Mouse (Mus musculus): ENCODE data around the gene Rims1. TPM values are rescaled to one million over a fixed set of nuclear protein-coding genes. Genes with fewer than 3 reads are reported as not detected.

The Rims1 gene
- polyA plus RNA-seq, 1 experiment from 2014 or later: 2.1 TPM

DNA sequence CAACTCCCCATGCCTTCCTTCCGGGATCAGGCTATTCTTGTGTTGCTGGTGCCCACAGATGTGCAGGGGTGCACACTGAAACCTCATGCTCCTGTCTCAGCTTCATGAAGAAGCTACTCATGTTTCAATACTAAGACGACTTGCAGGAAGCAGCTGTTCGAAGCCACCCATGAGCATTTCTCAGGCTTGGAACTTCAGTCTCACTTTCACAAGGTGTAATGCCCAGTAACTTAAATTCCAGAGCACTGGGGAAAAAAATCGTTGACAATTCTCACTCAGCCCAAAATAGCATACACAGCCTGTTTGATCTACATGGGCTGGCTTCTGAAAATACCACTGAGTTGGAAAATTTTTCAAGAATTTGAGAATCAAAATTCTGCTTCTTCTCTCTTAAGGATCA is 77.6 kb downstream of the Rims1 start:
- H3K27ac ChIP-seq (ENCODE audit: low read depth, low read length): no peak overlapping the region
- no peaks in the 10 kb centered on the region for H3K27me3 ChIP-seq (ENCODE audit: control insufficient read depth, insufficient read depth, low read length)
- no peaks in the 10 kb centered on the region for H3K4me1 ChIP-seq (ENCODE audit: control insufficient read depth, insufficient read depth, low read length)
- no peaks in the 10 kb centered on the region for H3K9me3 ChIP-seq (replicated peaks; ENCODE audit: control insufficient read depth, low read length)
- no peak overlapping the region for H3K9ac ChIP-seq (ENCODE audit: low read depth, low read length)
- H3K36me3 ChIP-seq (ENCODE audit: control insufficient read depth, insufficient read depth, low read length): no peaks in the 10 kb centered on the region
- no peak overlapping the region for H3K4me3 ChIP-seq (ENCODE audit: low read depth, low read length)
- ATAC-seq (replicated peaks; ENCODE audit: insufficient number of reproducible peaks, low FRiP score, low TSS enrichment): no peak
- H3K4me2 ChIP-seq: no peak overlapping the region
- 57% methylated on average over 4 of the region's 4 CpGs for WGBS (ENCODE audit: insufficient replicate concordance)

DNA sequence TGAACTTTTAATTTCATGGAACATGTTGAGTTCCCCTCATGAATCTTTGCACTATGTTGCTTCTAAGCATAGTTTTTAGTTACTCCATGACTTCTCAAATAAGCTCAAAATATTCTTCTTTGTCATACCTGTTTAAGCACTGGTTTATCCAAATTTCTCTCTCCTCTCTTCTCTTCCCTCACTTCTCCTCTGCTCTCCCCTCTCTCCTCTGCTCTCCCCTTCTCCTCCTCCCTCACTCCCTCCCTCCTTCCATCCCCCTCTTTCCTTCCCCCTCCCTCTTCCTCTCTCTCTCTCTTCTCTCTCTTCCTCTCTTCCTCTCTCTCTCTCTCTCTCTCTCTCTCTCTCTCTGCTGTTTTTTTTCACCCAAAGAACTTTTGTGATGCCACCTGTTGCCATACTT is 84.1 kb downstream of the Rims1 start:
- no peak overlapping the region for H3K27ac ChIP-seq (ENCODE audit: low read depth, low read length)
- no peaks in the 10 kb centered on the region for H3K36me3 ChIP-seq (ENCODE audit: control insufficient read depth, insufficient read depth, low read length)
- H3K9me3 ChIP-seq (replicated peaks; ENCODE audit: control insufficient read depth, low read length): no peaks in the 10 kb centered on the region
- H3K4me3 ChIP-seq (ENCODE audit: low read depth, low read length): no peak overlapping the region
- ATAC-seq (replicated peaks; ENCODE audit: insufficient number of reproducible peaks, low FRiP score, low TSS enrichment): no peak
- no peak overlapping the region for H3K4me2 ChIP-seq
- no peaks in the 10 kb centered on the region for H3K27me3 ChIP-seq (ENCODE audit: control insufficient read depth, insufficient read depth, low read length)
- no peaks in the 10 kb centered on the region for H3K4me1 ChIP-seq (ENCODE audit: control insufficient read depth, insufficient read depth, low read length)
- H3K9ac ChIP-seq (ENCODE audit: low read depth, low read length): no peak overlapping the region

DNA sequence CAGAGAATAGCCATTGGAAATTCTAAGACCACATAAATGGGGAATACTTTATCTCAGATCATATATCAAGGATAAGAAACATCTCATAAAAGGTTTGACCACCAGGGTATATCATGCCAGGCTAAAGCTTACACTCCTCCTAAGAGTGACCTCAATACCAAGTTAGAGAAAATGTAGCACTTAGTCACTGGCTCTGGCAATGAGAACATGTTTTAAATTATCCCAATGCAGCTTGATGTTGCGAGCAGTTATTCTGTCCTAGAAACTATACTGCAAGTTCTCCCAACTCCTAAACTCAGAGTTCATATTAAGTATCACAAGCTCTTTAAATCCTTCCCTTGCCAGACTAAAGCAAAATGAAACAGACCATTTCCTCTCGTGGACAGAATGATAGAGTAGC is 85.1 kb downstream of the Rims1 start:
- no peak for ATAC-seq (replicated peaks; ENCODE audit: insufficient number of reproducible peaks, low FRiP score, low TSS enrichment)
- Histone ChIP-seq H3K27ac (ENCODE audit: low read depth, low read length) (no peak overlapping the region), H3K9me3 (replicated peaks; ENCODE audit: control insufficient read depth, low read length) (no peaks in the 10 kb centered on the region), H3K4me2 (no peak overlapping the region), H3K4me3 (ENCODE audit: low read depth, low read length) (no peak overlapping the region), H3K9ac (ENCODE audit: low read depth, low read length) (no peak overlapping the region), H3K27me3 (ENCODE audit: control insufficient read depth, insufficient read depth, low read length) (no peaks in the 10 kb centered on the region), H3K4me1 (ENCODE audit: control insufficient read depth, insufficient read depth, low read length) (no peaks in the 10 kb centered on the region), H3K36me3 (ENCODE audit: control insufficient read depth, insufficient read depth, low read length) (no peaks in the 10 kb centered on the region)
- WGBS (ENCODE audit: insufficient replicate concordance): 81% methylated on average over 2 of the region's 2 CpGs

DNA sequence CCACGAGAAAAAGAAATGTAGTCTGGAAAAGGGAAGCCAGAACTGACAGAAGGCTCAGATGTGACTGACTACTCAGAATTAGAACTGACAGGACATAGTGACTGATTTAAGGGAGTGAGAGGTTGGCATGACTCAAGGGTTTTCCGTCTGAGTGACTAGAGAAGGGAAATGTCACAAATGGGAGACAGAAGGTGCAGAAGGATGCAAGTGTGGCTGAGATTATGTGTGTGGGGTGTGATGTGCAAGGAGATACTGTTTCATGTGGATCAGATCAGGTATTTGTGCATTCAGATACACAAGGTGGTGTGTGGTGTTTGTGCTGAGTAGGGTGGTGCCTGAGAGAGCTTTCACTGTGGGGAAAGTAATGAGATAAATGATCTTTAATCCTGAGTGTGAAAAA is 96.3 kb downstream of the Rims1 start:
- Histone ChIP-seq H3K4me2 (no peak overlapping the region), H3K4me1 (ENCODE audit: control insufficient read depth, insufficient read depth, low read length) (no peaks in the 10 kb centered on the region), H3K4me3 (ENCODE audit: low read depth, low read length) (no peak overlapping the region), H3K27me3 (ENCODE audit: control insufficient read depth, insufficient read depth, low read length) (no peaks in the 10 kb centered on the region), H3K27ac (ENCODE audit: low read depth, low read length) (no peak overlapping the region), H3K9me3 (replicated peaks; ENCODE audit: control insufficient read depth, low read length) (no peaks in the 10 kb centered on the region), H3K36me3 (ENCODE audit: control insufficient read depth, insufficient read depth, low read length) (no peaks in the 10 kb centered on the region), H3K9ac (ENCODE audit: low read depth, low read length) (no peak overlapping the region)
- 56% methylated on average over 2 of the region's 2 CpGs for WGBS (ENCODE audit: insufficient replicate concordance)
- ATAC-seq (replicated peaks; ENCODE audit: insufficient number of reproducible peaks, low FRiP score, low TSS enrichment): no peak

GRCm38 (mm10) chr1:22695046-22695445 is 110.7 kb downstream of the Rims1 start:
- no peak for ATAC-seq (replicated peaks; ENCODE audit: insufficient number of reproducible peaks, low FRiP score, low TSS enrichment)
- H3K36me3 ChIP-seq (ENCODE audit: control insufficient read depth, insufficient read depth, low read length): no peaks in the 10 kb centered on the region
- H3K27me3 ChIP-seq (ENCODE audit: control insufficient read depth, insufficient read depth, low read length): no peaks in the 10 kb centered on the region
- no peak overlapping the region for H3K9ac ChIP-seq (ENCODE audit: low read depth, low read length)
- H3K4me1 ChIP-seq (ENCODE audit: control insufficient read depth, insufficient read depth, low read length): peaks cover 3% of the 10 kb centered on the region; the same call in 1 of the 2 replicates
- H3K4me2 ChIP-seq: no peak overlapping the region
- no peaks in the 10 kb centered on the region for H3K9me3 ChIP-seq (replicated peaks; ENCODE audit: control insufficient read depth, low read length)
- H3K4me3 ChIP-seq (ENCODE audit: low read depth, low read length): no peak overlapping the region
- 27% methylated on average over 1 of the region's 1 CpGs for WGBS (ENCODE audit: insufficient replicate concordance)
- no peak overlapping the region for H3K27ac ChIP-seq (ENCODE audit: low read depth, low read length)

- Histone ChIP-seq H3K9me3 (replicated peaks; ENCODE audit: control insufficient read depth, low read length) (no peaks in the 10 kb centered on the region), H3K4me3 (ENCODE audit: low read depth, low read length) (no peak overlapping the region), H3K27me3 (ENCODE audit: control insufficient read depth, insufficient read depth, low read length) (no peaks in the 10 kb centered on the region), H3K9ac (ENCODE audit: low read depth, low read length) (no peak overlapping the region), H3K4me2 (no peak overlapping the region), H3K36me3 (ENCODE audit: control insufficient read depth, insufficient read depth, low read length) (no peaks in the 10 kb centered on the region), H3K4me1 (ENCODE audit: control insufficient read depth, insufficient read depth, low read length) (peaks cover 3% of the 10 kb centered on the region; the same call in 1 of the 2 replicates), H3K27ac (ENCODE audit: low read depth, low read length) (no peak overlapping the region)
- WGBS (ENCODE audit: insufficient replicate concordance): 87% methylated on average over 2 of the region's 2 CpGs
- ATAC-seq (replicated peaks; ENCODE audit: insufficient number of reproducible peaks, low FRiP score, low TSS enrichment): no peak
Observed at GRCm38 (mm10) chr1:22694514-22694913, 111.3 kb downstream of the Rims1 start.

DNA sequence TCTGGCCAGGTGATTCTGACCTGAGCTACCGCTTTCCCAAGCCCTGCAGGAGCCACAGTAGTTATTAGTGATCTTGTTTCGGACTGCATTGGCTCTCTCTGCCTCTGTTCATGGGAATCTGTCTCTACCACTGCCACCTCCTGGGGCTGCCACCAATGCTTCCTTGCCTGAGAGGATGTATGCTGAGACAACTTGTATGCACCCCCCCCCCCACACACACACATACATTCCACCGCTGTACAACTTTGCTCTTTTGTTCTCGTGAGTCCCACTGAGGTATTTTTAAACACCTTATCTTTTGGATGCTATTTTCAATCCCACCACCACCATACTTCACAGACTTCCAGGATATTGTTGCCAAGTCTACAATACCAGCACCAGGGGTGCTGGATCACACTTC is 122.3 kb downstream of the Rims1 start:
- no peak overlapping the region for H3K4me2 ChIP-seq
- H3K9me3 ChIP-seq (replicated peaks; ENCODE audit: control insufficient read depth, low read length): no peaks in the 10 kb centered on the region
- 45% methylated on average over 4 of the region's 4 CpGs for WGBS (ENCODE audit: insufficient replicate concordance)
- H3K4me3 ChIP-seq (ENCODE audit: low read depth, low read length): no peak overlapping the region
- no peaks in the 10 kb centered on the region for H3K36me3 ChIP-seq (ENCODE audit: control insufficient read depth, insufficient read depth, low read length)
- no peak overlapping the region for H3K9ac ChIP-seq (ENCODE audit: low read depth, low read length)
- H3K27ac ChIP-seq (ENCODE audit: low read depth, low read length): peak overlapping the region; percentile 64; the same call in 1 of the 2 replicates
- ATAC-seq (replicated peaks; ENCODE audit: insufficient number of reproducible peaks, low FRiP score, low TSS enrichment): peak; percentile 57; the same call in 1 of the 2 replicates
- no peaks in the 10 kb centered on the region for H3K4me1 ChIP-seq (ENCODE audit: control insufficient read depth, insufficient read depth, low read length)
- no peaks in the 10 kb centered on the region for H3K27me3 ChIP-seq (ENCODE audit: control insufficient read depth, insufficient read depth, low read length)

DNA sequence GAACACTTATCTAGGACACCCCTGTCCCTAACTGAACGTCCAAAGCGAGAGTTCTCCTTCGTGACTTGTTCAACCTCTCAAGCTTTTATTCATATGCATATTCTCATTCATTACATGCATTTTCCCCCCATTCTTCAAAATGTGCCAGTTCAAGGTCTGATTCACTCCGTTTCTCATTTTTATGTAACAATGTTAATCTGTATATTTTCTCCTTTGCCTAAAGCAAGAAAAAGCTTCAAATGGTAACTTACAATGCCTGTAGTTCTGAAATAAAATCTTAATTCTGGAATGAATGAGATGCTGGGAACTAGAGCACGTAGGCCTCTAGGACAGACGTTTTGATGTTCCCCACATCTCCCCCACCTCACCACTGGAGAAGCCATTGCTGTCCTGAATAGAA is 141.6 kb downstream of the Rims1 start:
- Histone ChIP-seq H3K4me1 (ENCODE audit: control insufficient read depth, insufficient read depth, low read length) (no peaks in the 10 kb centered on the region), H3K4me3 (ENCODE audit: low read depth, low read length) (no peak overlapping the region), H3K9me3 (replicated peaks; ENCODE audit: control insufficient read depth, low read length) (no peaks in the 10 kb centered on the region), H3K36me3 (ENCODE audit: control insufficient read depth, insufficient read depth, low read length) (no peaks in the 10 kb centered on the region), H3K4me2 (no peak overlapping the region), H3K27ac (ENCODE audit: low read depth, low read length) (no peak overlapping the region), H3K27me3 (ENCODE audit: control insufficient read depth, insufficient read depth, low read length) (no peaks in the 10 kb centered on the region), H3K9ac (ENCODE audit: low read depth, low read length) (no peak overlapping the region)
- ATAC-seq (replicated peaks; ENCODE audit: insufficient number of reproducible peaks, low FRiP score, low TSS enrichment): no peak
- WGBS (ENCODE audit: insufficient replicate concordance): 84% methylated on average over 6 of the region's 6 CpGs

DNA sequence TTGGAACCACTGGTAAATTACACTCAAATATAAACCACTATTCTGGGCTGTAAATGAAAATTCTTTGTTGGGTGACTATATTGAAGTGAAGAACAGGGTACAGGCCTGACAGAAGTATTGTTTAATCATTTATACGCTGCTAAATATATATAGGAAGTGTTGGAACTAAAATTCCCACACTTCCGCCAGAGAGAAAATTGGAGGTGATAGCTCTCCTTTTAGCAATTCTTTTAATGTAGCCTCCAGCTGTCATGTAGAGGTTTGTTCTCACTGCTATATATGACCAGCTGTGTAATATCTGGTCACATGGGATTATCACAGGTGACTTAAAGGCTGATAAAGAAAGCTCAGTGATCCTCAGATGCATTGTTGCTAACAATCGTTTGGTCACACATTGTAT is 144.0 kb downstream of the Rims1 start:
- Histone ChIP-seq H3K4me1 (ENCODE audit: control insufficient read depth, insufficient read depth, low read length) (no peaks in the 10 kb centered on the region), H3K9ac (ENCODE audit: low read depth, low read length) (no peak overlapping the region), H3K27me3 (ENCODE audit: control insufficient read depth, insufficient read depth, low read length) (no peaks in the 10 kb centered on the region), H3K27ac (ENCODE audit: low read depth, low read length) (no peak overlapping the region), H3K4me3 (ENCODE audit: low read depth, low read length) (no peak overlapping the region), H3K36me3 (ENCODE audit: control insufficient read depth, insufficient read depth, low read length) (no peaks in the 10 kb centered on the region), H3K4me2 (no peak overlapping the region), H3K9me3 (replicated peaks; ENCODE audit: control insufficient read depth, low read length) (no peaks in the 10 kb centered on the region)
- no peak for ATAC-seq (replicated peaks; ENCODE audit: insufficient number of reproducible peaks, low FRiP score, low TSS enrichment)
- WGBS (ENCODE audit: insufficient replicate concordance): 74% methylated on average over 3 of the region's 3 CpGs
